Mouse (Mus musculus): ENCODE data around the gene Hvcn1.

Gene Hvcn1

GRCm38 (mm10) chr5:122267136-122267535 is 60.5 kb downstream of the Hvcn1 start:
- DNase-seq (ENCODE audit: low spot score in 2 of 2): no peak

GRCm38 (mm10) chr5:122267899-122268298 is 61.3 kb downstream of the Hvcn1 start:
- DNase-seq (ENCODE audit: low spot score in 2 of 2): peak; percentile 68 to 75

DNA sequence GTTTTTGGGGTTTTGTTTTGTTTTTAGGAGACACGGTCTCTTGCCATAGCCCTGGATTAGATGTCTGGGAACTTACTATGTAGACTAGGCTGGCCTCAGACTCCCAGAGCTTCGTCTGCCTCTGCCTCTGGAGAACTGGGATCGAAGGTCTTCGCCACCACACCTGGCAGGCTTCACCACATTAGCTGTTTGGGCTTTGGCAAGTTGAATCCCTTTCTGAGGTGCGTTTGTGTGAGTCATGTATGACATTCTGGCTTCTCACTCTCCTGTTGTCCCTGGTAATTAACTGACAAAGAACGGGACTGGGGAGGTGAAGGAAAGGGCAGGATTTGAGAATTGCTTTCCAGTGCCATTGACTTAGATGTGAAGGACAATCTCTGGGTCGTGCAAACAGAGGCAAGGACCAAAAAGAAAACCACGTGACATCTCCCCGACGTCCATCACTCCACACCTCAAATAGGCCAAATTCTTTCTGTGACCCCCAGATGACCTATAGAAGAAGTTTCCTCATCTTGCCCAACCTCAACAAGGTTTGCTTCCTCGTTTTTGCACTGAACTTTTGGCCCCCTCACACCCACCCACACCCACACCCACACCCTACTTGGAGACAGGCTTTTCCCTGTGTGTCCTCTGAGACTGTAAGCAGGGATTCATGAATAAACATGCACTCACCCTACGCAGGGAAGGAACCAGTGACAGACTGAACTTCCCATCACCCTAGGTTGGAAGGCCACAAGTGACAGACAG is 62.4 kb downstream of the Hvcn1 start:
- no peak for DNase-seq (ENCODE audit: low spot score in 2 of 2)

DNA sequence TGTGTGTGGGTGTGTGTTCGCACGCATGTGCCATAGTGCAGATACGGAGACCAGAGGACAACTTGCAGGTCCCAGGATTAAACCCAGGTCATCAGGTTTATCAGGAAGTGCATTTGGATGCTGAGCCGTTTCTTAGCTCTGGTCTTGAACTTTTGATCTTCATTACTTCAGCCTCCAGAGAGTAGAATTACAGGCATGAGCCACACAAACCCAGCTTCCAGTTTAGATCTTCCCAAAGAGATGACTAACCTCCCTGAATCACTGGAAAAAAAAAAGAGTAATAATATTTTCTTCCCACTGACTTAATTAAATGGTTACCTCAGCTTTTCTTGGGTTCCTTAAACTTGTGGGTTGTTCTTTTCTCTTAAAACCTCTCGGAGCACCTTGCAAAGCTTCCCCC is 66.2 kb downstream of the Hvcn1 start:
- DNase-seq (ENCODE audit: low spot score in 2 of 2): no peak

- DNase-seq (ENCODE audit: low spot score in 2 of 2): no peak
Measured at GRCm38 (mm10) chr5:122274785-122275184, 68.2 kb downstream of the Hvcn1 start.

GRCm38 (mm10) chr5:122278946-122279345 is 72.3 kb downstream of the Hvcn1 start:
- DNase-seq (ENCODE audit: low spot score in 2 of 2): no peak

GRCm38 (mm10) chr5:122279799-122280421 is 73.3 kb downstream of the Hvcn1 start:
- DNase-seq (ENCODE audit: low spot score in 2 of 2): no peak

DNA sequence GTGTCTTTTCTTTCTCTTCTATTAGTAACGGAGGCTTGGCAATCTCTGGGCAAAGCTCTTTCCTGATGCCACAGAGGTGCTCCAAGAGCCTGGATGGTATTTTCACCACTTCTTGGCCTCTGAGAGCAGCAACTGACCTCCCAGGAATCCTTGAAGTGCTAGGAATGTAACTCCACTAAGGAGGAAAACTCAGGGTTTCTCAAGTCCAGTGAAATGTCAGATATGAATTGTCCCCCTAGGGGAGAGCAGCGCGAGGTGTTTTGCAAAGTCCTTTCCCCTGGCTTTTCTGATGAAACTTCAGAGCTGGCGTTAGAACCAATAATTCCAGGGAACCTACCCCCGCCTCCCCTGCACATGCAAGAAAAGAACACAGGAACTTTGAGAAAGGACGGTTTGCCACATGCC is 73.8 kb downstream of the Hvcn1 start:
- DNase-seq (ENCODE audit: low spot score in 2 of 2): no peak

DNA sequence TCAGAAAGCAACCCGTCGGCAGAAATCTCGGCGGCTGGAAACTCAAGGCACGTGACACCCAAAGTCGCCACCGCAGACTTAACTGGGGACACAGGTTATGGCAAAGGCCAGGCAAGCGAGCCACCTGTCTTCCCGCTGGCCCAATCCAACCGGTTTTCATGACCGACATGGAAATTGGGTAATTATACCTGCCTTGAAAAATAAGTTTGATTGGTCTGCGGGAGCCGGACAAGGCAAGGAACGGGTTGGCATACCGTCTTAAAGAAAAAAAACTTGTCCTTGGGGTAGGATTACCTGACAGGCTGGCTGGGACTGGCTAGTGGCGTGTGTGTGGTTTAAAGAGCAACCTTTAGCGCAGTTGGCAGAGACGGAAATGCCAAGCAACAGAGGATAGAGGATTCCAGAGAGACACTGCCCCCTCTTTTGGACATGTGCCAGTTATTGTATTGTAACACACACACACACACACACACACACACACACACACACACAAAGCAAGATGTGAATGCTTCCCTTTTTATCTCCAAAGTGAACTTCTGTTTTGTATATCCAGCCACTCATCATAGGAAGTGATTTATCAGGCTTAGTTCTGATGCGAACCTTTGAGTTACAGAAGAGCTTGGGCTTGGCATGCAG is 74.3 kb downstream of the Hvcn1 start:
- DNase-seq (ENCODE audit: low spot score in 2 of 2): no peak

DNA sequence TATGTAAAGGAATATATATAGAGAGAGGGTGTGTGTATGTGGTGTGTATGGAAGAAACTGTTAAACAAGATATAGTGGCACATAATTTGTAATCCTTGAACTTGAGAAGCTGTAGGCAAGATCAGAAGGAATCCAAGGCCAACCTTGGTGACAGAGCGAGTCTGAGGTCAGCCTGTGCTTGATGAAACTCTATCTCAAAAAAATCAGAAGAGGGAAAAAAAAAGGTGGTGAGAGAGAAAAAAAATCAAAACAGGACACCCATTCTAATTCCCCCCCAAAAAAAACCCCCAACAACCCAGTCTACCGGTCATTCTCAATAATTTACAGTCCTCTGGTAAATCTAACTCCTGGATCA is 77.2 kb downstream of the Hvcn1 start:
- DNase-seq (ENCODE audit: low spot score in 2 of 2): no peak

DNA sequence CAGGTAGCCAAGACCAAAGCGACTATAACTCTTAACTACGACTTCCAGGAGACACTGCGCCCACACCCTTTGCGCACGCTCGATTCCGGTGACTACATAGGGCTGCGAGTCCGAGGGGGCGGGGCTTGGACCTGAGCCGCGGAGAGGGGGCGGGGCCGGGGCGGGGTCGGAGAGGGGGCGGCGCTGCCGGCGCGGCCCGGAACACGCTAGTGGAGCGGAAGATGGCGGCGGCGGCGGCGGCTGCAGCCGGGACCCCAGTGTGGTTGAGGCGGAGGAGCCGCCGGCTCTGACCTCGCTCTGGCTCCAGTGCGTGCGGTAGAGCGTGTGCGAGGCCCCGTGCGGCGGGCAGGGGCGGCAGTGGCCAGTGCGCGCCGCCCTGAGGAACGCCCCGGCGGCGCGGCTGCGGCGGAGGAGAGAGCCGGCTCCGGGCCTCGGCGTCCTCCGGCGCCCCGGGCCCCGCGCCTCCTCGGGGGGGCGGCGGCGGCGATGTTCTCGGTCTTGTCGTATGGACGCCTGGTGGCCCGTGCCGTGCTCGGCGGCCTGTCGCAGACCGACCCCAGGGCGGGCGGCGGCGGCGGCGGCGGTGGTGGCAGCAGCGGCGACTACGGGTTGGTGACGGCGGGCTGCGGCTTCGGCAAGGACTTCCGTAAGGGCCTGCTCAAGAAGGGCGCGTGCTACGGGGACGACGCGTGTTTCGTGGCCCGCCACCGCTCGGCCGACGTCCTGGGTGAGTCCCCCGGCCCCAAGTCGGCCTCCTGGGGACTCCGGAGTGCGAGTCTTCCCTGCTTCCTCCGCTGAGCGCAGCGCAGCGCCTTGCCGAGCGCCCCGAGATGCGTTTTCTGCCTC is 77.8 kb downstream of the Hvcn1 start, which contains the start of gene Pptc7:
Gene Pptc7 (plus strand): TSS at position 183 of the 846 bp plus-strand sequence.
- DNase-seq (ENCODE audit: low spot score in 2 of 2): peak; percentile 81 to 83

GRCm38 (mm10) chr5:122285029-122285766 is 78.6 kb downstream of the Hvcn1 start:
- peak; percentile 39 to 45 for DNase-seq (ENCODE audit: low spot score in 2 of 2)

DNA sequence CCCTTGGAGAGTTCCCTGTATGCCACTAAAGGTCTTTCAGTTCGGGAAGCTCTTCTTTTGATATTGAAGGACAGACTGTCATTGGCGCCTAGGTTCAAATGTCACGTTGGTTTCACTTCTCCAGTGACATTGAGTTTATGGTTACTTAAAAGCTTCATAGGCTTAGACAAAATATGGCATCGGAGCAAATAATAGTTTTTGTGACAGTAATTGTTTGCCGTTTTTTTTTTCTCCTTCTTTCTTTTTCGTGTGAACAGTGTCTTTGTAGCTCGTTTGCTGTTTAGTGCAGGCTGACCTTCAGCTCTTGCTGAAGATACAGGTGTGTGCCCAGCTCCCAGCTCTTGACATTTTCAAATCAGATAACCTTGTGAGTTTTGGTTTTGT is 79.2 kb downstream of the Hvcn1 start:
- DNase-seq (ENCODE audit: low spot score in 2 of 2): no peak

DNA sequence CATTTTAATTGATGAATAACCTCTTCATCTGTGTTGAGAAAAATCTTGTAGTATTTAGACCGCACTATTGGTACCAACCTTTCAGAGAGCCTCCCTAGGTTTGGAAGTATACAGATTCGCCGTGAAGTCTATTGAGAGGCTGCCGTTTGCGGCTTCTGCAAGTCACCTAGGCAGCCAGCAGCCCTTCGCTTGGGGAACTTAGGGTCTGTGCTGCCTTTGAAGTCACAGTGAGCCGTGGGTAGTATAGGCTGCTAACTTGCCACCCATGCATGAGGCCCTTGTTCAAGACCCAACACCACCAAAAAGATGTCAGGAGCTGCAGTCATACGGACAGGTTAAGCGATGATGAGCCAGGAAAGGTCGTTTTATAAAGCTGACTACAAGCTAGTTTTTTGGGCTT is 79.6 kb downstream of the Hvcn1 start:
- no peak for DNase-seq (ENCODE audit: low spot score in 2 of 2)

DNA sequence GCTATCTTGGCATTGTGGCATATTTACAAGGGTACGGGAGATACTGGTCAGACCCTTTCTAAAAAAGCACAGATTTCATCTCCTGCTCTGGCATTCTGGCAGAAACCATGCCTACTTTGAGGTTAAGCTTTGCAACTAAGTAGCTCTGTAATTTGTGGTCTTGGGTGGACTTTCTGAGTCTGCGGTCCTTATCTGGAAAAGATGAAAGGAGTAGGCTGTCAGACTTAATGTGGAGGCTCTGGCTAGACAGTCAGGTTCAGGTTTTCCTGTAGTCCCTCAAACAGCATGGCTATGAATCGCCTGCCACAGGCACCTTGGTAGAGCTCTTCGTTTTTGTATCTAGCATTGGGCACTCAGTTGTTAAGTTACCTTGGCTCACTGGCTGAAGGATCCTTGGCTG is 80.4 kb downstream of the Hvcn1 start:
- no peak for DNase-seq (ENCODE audit: low spot score in 2 of 2)

DNA sequence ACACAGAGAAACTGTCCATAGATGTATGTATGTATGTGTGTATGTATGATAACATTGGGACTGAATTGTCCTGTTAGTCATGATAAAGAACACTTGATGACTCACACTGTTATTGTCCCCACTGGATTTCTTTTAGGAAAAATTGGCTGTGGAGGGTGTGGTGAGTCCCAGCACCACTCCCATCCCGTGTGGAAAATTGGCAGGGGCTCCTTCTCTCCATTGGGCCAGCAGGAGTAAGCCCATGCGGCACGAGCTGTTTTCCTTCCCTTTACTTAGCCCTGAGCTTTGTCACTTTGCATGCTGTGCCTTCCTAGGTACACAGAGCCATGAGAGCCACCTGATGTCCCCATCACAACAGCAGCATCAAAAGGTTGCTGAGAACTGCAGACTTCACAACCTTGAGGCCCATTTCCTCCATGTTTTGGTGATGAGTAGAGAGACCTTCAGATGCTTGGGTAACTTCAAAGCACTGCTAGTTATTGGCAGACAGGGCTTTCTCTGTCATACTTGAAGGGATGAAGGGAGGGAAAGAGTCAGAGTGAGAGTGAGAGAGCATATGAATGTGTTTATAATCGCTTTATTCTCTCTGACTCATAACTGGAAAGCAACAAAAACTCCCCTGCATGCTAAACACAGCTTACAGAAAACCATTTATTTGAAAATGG is 81.7 kb downstream of the Hvcn1 start:
- DNase-seq (ENCODE audit: low spot score in 2 of 2): no peak

DNA sequence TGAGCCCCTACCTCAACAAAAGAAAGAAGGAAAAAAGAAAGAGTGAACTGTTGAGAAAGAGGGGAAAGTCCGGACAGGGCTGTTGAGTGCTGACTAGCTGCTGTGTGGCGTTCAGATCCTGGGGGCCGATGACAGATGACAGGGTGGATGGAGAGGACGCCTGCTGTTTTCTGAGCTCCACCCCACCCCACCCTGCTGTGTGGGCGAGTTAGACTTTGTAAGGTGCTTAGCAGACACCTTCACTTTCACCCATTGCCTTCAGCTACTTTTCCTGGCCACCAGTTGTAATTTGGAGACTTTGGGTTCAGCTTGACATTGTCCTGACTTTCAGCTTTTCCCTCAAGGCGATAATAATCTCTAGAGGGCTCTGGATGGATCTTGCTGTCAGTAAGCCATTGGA is 84.5 kb downstream of the Hvcn1 start:
- no peak for DNase-seq (ENCODE audit: low spot score in 2 of 2)

Data from frontal cortex, postnatal 36 days (tissue).